Mouse (Mus musculus): ENCODE measurements around the gene Slc16a6.

Slc16a6 gene

GRCm38 (mm10) chr11:109410197-109410980 lies 63.0 kb downstream of the Slc16a6 start:
- no peak for DNase-seq

- no peak for DNase-seq
Observed at GRCm38 (mm10) chr11:109406431-109406830, 67.0 kb downstream of the Slc16a6 start.

Data from kidney, adult 11 months (tissue).